Mouse (Mus musculus) megakaryocyte, embryonic 14.5 days (primary cell): ENCODE results near the gene Retreg1.

Source experiments
- FLI1 ChIP-seq: IDR thresholded peaks from 2 replicates; pipeline ENCODE4 v1.6.1; 2012; ENCODE audit warnings: low read length, inconsistent platforms, mixed read lengths
- GATA1 ChIP-seq: IDR thresholded peaks from 3 replicates; pipeline ENCODE4 v1.6.1; 2012; ENCODE audit warnings: mixed read lengths, low read length, inconsistent platforms, borderline replicate concordance

DNA sequence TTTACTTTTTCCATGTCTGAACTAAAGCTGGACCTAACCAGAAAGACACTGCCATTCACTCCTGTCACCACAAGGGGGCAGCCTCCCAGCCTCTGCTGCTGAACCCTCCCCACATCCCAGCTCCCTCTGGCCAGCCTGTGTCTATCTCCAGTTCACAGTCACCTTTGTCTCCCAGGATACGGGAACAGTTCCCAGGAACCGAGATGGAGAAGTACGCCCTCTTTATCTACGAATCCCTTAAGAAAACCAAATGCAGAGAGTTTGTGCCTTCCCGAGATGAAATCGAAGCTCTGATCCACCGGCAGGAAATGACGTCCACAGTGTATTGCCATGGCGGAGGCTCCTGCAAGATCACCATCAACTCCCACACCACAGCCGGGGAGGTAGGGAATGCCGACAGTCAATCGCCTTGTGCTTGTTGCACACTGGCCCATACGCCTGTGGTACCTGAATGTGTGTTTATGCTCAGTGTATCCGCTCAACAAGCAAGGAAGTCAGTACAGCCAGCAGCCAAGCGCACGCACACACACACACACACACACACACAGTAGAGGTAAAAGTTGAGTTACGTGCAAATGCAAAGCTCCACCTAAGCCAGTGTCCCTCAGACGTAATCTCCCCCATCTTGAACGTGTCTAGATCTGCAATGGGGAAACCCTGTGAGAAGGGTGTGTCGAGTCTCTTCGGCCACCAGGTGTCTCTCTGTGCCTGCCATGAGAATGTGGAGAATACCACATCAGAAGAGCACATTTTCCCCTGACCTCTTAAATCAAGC, 37.5 kb upstream of the Retreg1 start:
- no peak for TF ChIP-seq GATA1
- TF ChIP-seq FLI1 = no peak
